13 mouse cellular contexts compared by ENCODE assay signal in the genomic region with DNA sequence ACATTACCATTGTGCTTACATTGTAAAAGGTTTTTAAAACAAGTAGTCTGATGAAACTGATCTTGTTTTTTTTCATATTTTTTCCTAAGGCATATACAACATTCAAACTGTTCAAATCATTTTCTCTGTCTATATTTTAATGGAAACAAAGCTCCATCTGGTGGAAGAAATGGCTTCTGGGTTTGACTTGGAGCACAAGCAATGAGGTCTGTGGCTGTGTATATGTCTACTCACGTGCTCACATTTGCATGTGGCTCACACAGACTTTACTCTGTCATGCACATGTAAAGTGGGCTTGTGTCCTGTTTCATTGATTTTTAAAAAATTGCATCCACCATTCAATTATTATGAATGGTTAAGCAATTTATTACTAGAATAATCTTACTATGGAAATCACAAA.
DNase-seq lines count a peak whose midpoint lies in the region; ATAC-seq and TF ChIP-seq lines count a peak whose summit lies in the region.
"Had no signal": no experiment of that assay in that cellular context is flagged by ENCODE, and none has a peak within 500 bp of the region (broad histone marks: within the 10 kb centered on the region; RNA-seq: fewer than 3 reads in every experiment).

No protein-coding gene starts in this region.

- H3K9me3 ChIP-seq in forebrain, embryonic 14.5 days (replicated peaks; ENCODE audit: control insufficient read depth, low read length) = no peaks in the 10 kb centered on the region
- H3K9me3 ChIP-seq in forebrain, embryonic 10.5 days = no peaks in the 10 kb centered on the region
- H3K9me3 ChIP-seq in stomach, postnatal 0 days (ENCODE audit: control insufficient read depth, low read length) = no peaks in the 10 kb centered on the region
- H3K9me3 ChIP-seq: heart, embryonic 12.5 days; limb, embryonic 13.5 days; midbrain, embryonic 10.5 days had no signal

- H3K4me3 ChIP-seq in forebrain, embryonic 14.5 days (ENCODE audit: low read depth, low read length) = no peak overlapping the region
- H3K4me3 ChIP-seq in forebrain, embryonic 10.5 days = no peak overlapping the region
- no peak overlapping the region for H3K4me3 ChIP-seq in stomach, postnatal 0 days (ENCODE audit: low read depth, low read length)
- H3K4me3 ChIP-seq: heart, embryonic 12.5 days; limb, embryonic 13.5 days; midbrain, embryonic 10.5 days had no signal

- no peak overlapping the region for H3K4me2 ChIP-seq in forebrain, embryonic 14.5 days (ENCODE audit: low read length)
- no peak overlapping the region for H3K4me2 ChIP-seq in stomach, postnatal 0 days (replicated peaks; ENCODE audit: low read depth)
- H3K4me2 ChIP-seq: heart, embryonic 12.5 days; limb, embryonic 13.5 days had no signal

- 60% methylated on average over 1 of the region's 1 CpGs for WGBS in forebrain, embryonic 14.5 days
- WGBS in forebrain, embryonic 10.5 days = 75% methylated on average over 1 of the region's 1 CpGs
- 26% methylated on average over 1 of the region's 1 CpGs for WGBS in stomach, postnatal 0 days

- no peak overlapping the region for H3K27ac ChIP-seq in forebrain, embryonic 14.5 days (ENCODE audit: low read depth, low read length)
- H3K27ac ChIP-seq in forebrain, embryonic 10.5 days = no peak overlapping the region
- H3K27ac ChIP-seq in stomach, postnatal 0 days (replicated peaks) = no peak overlapping the region
- H3K27ac ChIP-seq: limb, embryonic 13.5 days; midbrain, embryonic 10.5 days had no signal

- no peaks in the 10 kb centered on the region for H3K27me3 ChIP-seq in forebrain, embryonic 14.5 days (replicated peaks; ENCODE audit: control insufficient read depth, insufficient read depth, low read length)
- no peaks in the 10 kb centered on the region for H3K27me3 ChIP-seq in forebrain, embryonic 10.5 days (ENCODE audit: poor library complexity, severe bottlenecking)
- H3K27me3 ChIP-seq in stomach, postnatal 0 days (ENCODE audit: control insufficient read depth, insufficient read depth, low read length) = no peaks in the 10 kb centered on the region
- H3K27me3 ChIP-seq: heart, embryonic 12.5 days; limb, embryonic 13.5 days had no signal

- H3K4me1 ChIP-seq in forebrain, embryonic 14.5 days (ENCODE audit: control insufficient read depth, insufficient read depth, low read length) = no peaks in the 10 kb centered on the region
- no peaks in the 10 kb centered on the region for H3K4me1 ChIP-seq in forebrain, embryonic 10.5 days
- no peaks in the 10 kb centered on the region for H3K4me1 ChIP-seq in stomach, postnatal 0 days (replicated peaks; ENCODE audit: control insufficient read depth, insufficient read depth)
- H3K4me1 ChIP-seq: heart, embryonic 12.5 days; limb, embryonic 13.5 days had no signal

- peak; percentile 66 for DNase-seq in forebrain, embryonic 14.5 days (ENCODE audit: low spot score)
- no peak for DNase-seq in forebrain, embryonic 10.5 days (ENCODE audit: extremely low spot score, low spot score)
- peak; percentile 22 for DNase-seq in layer of hippocampus, adult 9-10 months (ENCODE audit: low spot score)
- DNase-seq in layer of hippocampus, adult 8-10 months (ENCODE audit: low spot score in 2 of 2) = no peak
- peak; percentile 6 for DNase-seq in retina, embryonic 14.5 days (ENCODE audit: low spot score)
- DNase-seq in retina, postnatal 1 day = no peak
- DNase-seq in stomach, postnatal 0 days (ENCODE audit: low spot score) = no peak
- DNase-seq: adrenal gland, adult 2 months; thymus, postnatal 25 days had no signal

- no peak overlapping the region for H3K9ac ChIP-seq in forebrain, embryonic 14.5 days (ENCODE audit: low read length)
- H3K9ac ChIP-seq in stomach, postnatal 0 days (ENCODE audit: low read length) = no peak overlapping the region
- H3K9ac ChIP-seq: heart, embryonic 12.5 days; limb, embryonic 13.5 days had no signal

- TF ChIP-seq CTCF in stomach, postnatal 0 days (IDR thresholded peaks at IDR 0.05; ENCODE audit: low read depth) = peak; percentile 65

- no peak for TF ChIP-seq EP300 in stomach, postnatal 0 days (optimal IDR thresholded peaks at IDR 0.05)

- no peak; the same call in 1 of the 2 replicates for ATAC-seq in forebrain, embryonic 14.5 days
- no peak for ATAC-seq in stomach, postnatal 0 days (ENCODE audit: low FRiP score, low TSS enrichment)
- no peak for ATAC-seq in erythroid progenitor cell, adult 5-6 weeks (replicated peaks; ENCODE audit: low FRiP score, poor library complexity, severe bottlenecking)

- no peaks in the 10 kb centered on the region for H3K36me3 ChIP-seq in forebrain, embryonic 14.5 days (ENCODE audit: control insufficient read depth, insufficient read depth, low read length)
- no peaks in the 10 kb centered on the region for H3K36me3 ChIP-seq in forebrain, embryonic 10.5 days (replicated peaks)
- H3K36me3 ChIP-seq in stomach, postnatal 0 days (ENCODE audit: control insufficient read depth, insufficient read depth, low read length) = no peaks in the 10 kb centered on the region
- H3K36me3 ChIP-seq: heart, embryonic 12.5 days; limb, embryonic 13.5 days; midbrain, embryonic 10.5 days had no signal

Comparison
In these comparisons a context has a peak if more than half of its experiments do, and no peak if none do; other contexts are left out.
1. DNase-seq: peak in forebrain, embryonic 14.5 days (single experiment), layer of hippocampus, adult 9-10 months (single experiment) and retina, embryonic 14.5 days (single experiment); none in forebrain, embryonic 10.5 days (single experiment), layer of hippocampus, adult 8-10 months (0 of 2), retina, postnatal 1 day (single experiment) and stomach, postnatal 0 days (single experiment).